8 mouse cellular contexts compared by ENCODE assay signal in genomic region chr6:121087586-121088245, GRCm38 (mm10). TPM values are rescaled to one million over a fixed set of nuclear protein-coding genes. Genes with fewer than 3 reads are reported as not detected.
A peak's percentile ranks its signal among the peaks of the same experiment; 100 is the strongest.
DNase-seq lines count a peak whose midpoint lies in the region; ATAC-seq and TF ChIP-seq lines count a peak whose summit lies in the region.

No protein-coding gene starts in this region.

- no peak overlapping the region for H3K9ac ChIP-seq in forebrain, postnatal 0 days
- H3K9ac ChIP-seq in forebrain, embryonic 11.5 days (ENCODE audit: low read length): no peak overlapping the region

- 0 out of 2 replicates have a peak overlapping the region, but pooled peaks have one; percentile 15 for H3K27ac ChIP-seq in forebrain, postnatal 0 days (ENCODE audit: low read depth, low read length)
- no peak overlapping the region for H3K27ac ChIP-seq in forebrain, embryonic 11.5 days (ENCODE audit: low read depth, low read length)

- H3K27me3 ChIP-seq in forebrain, postnatal 0 days (ENCODE audit: insufficient read depth, low read length): no peaks in the 10 kb centered on the region
- H3K27me3 ChIP-seq in forebrain, embryonic 11.5 days (ENCODE audit: control insufficient read depth, insufficient read depth, low read length): no peaks in the 10 kb centered on the region

- peak; percentile 28; the same call in 1 of the 2 replicates for ATAC-seq in forebrain, postnatal 0 days
- ATAC-seq in forebrain, embryonic 11.5 days (replicated peaks; ENCODE audit: low FRiP score): no peak
- ATAC-seq in erythroid progenitor cell, adult 5-6 weeks (replicated peaks; ENCODE audit: low FRiP score, poor library complexity, severe bottlenecking): no peak

- no peaks in the 10 kb centered on the region for H3K36me3 ChIP-seq in forebrain, postnatal 0 days (ENCODE audit: insufficient read depth)
- H3K36me3 ChIP-seq in forebrain, embryonic 11.5 days (ENCODE audit: control insufficient read depth, insufficient read depth, low read length): no peaks in the 10 kb centered on the region

- H3K4me3 ChIP-seq in forebrain, postnatal 0 days (ENCODE audit: low read depth, low read length): no peak overlapping the region
- no peak overlapping the region for H3K4me3 ChIP-seq in forebrain, embryonic 11.5 days (ENCODE audit: low read depth, low read length)

- DNase-seq in forebrain, postnatal 0 days: no peak
- DNase-seq in forebrain, embryonic 11.5 days (ENCODE audit: low spot score): no peak
- DNase-seq in adrenal gland, postnatal 14 days: peak; percentile 80
- DNase-seq in gastrocnemius, adult 18-20 months (ENCODE audit: low spot score): peak; percentile 81
- DNase-seq in kidney, adult 9 months: peak; percentile 90
- DNase-seq in lung, postnatal 36 days: peak; percentile 71
- no peak for DNase-seq in left cerebral cortex, adult 18-20 months (ENCODE audit: low spot score in 2 of 2)

- 72% methylated on average over 22 of the region's 22 CpGs for WGBS in forebrain, postnatal 0 days
- 81% methylated on average over 22 of the region's 22 CpGs for WGBS in forebrain, embryonic 11.5 days

- H3K4me1 ChIP-seq in forebrain, postnatal 0 days (ENCODE audit: insufficient read depth): no peaks in the 10 kb centered on the region
- no peaks in the 10 kb centered on the region for H3K4me1 ChIP-seq in forebrain, embryonic 11.5 days (replicated peaks; ENCODE audit: control insufficient read depth, insufficient read depth, low read length)

- TF ChIP-seq CTCF in forebrain, postnatal 0 days (IDR thresholded peaks at IDR 0.05; ENCODE audit: low read depth): no peak

- H3K4me2 ChIP-seq in forebrain, postnatal 0 days (ENCODE audit: low read depth): no peak overlapping the region
- no peak overlapping the region for H3K4me2 ChIP-seq in forebrain, embryonic 11.5 days (ENCODE audit: low read depth, low read length, severe bottlenecking)

- H3K9me3 ChIP-seq in forebrain, postnatal 0 days (ENCODE audit: low read length): no peaks in the 10 kb centered on the region
- H3K9me3 ChIP-seq in forebrain, embryonic 11.5 days (ENCODE audit: control insufficient read depth, low read length): no peaks in the 10 kb centered on the region

RNA-seq across cellular contexts. Expression of gene Mical3, which starts 43.1 kb away (rescaled TPM):
- 59.3 and 78.7 TPM in 2 replicates for total RNA-seq in forebrain, postnatal 0 days (2014; rRNA removed)
- 9.3 and 17.5 TPM in 2 replicates for polyA plus RNA-seq in forebrain, postnatal 0 days (2015; fragmentation: Nextera tagmentation; extraction: Ambion mirVana)
- 15.7 and 18.0 TPM in 2 replicates for polyA plus RNA-seq in forebrain, embryonic 11.5 days (2014; fragmentation: Nextera tagmentation; extraction: Ambion mirVana)
- total RNA-seq in adrenal gland, postnatal 14 days (2021): 56.9 and 59.6 TPM in 2 replicates
- 10 to 100 TPM; 46.0 to 59.0 TPM for total RNA-seq in gastrocnemius, adult 18-20 months (2021)
- total RNA-seq in erythroid progenitor cell, adult 5-6 weeks (2015; ENCODE audit: low replicate concordance): 168 and 179 TPM in 2 replicates
- total RNA-seq in erythroid progenitor cell, adult 5-6 weeks (2017; ENCODE audit: low replicate concordance): 159 and 259 TPM in 2 replicates
- 100 to 1,000 TPM; 108 to 119 TPM for total RNA-seq in left cerebral cortex, adult 18-20 months (2021)

Comparison
In these comparisons a context has a peak if more than half of its experiments do, and no peak if none do; other contexts are left out.
1. DNase-seq: peak in adrenal gland, postnatal 14 days (single experiment), gastrocnemius, adult 18-20 months (single experiment), kidney, adult 9 months (single experiment) and lung, postnatal 36 days (single experiment); none in forebrain, postnatal 0 days (single experiment), forebrain, embryonic 11.5 days (single experiment) and left cerebral cortex, adult 18-20 months (0 of 2).